Mouse (Mus musculus) neural tube, embryonic 13.5 days (tissue): Measurements from ENCODE around the gene Acpp. TPM values are rescaled to one million over a fixed set of nuclear protein-coding genes. Genes with fewer than 3 reads are reported as not detected.
A peak's percentile ranks its signal among the peaks of the same experiment; 100 is the strongest.
"Not testable (repeated sequence)": the region's sequence is repeated elsewhere in the genome, so short reads cannot be mapped to it uniquely, and the experiment has no call there.

Experiments used
- ATAC-seq: fragments of 200-750 bp; cut with Nextera tagmentation; 2 replicates; pipeline ENCODE4 v1.8.0; 2017; ENCODE audit warnings: low read depth, mild to moderate bottlenecking, moderate TSS enrichment, moderate library complexity
- H3K27ac ChIP-seq: fragments of 300-500 bp; sonication (generic); replicated peaks from 2 replicates; pipeline ENCODE4 v1.5.1; 2015; ENCODE audit warnings: moderate library complexity, mild to moderate bottlenecking, inconsistent platforms
- H3K27me3 ChIP-seq: fragments of 300-500 bp; sonication (generic); 2 replicates; pipeline ENCODE4 v1.6.1; 2015; ENCODE audit warnings: mild to moderate bottlenecking, inconsistent platforms
- H3K36me3 ChIP-seq: fragments of 300-500 bp; sonication (generic); 2 replicates; pipeline ENCODE4 v1.6.1; 2015; ENCODE audit warnings: mild to moderate bottlenecking, inconsistent platforms
- H3K4me1 ChIP-seq: fragments of 300-500 bp; sonication (generic); replicated peaks from 2 replicates; pipeline ENCODE4 v1.6.1; 2015; ENCODE audit warnings: inconsistent platforms
- H3K4me2 ChIP-seq: fragments of 300-500 bp; sonication (generic); 2 replicates; pipeline ENCODE4 v1.6.1; 2015; ENCODE audit warnings: inconsistent platforms, mild to moderate bottlenecking, moderate library complexity
- H3K4me3 ChIP-seq: fragments of 300-500 bp; sonication (generic); 2 replicates; pipeline ENCODE4 v1.5.1; 2015; ENCODE audit warnings: mild to moderate bottlenecking, inconsistent platforms
- H3K9ac ChIP-seq: fragments of 300-500 bp; sonication (generic); 2 replicates; pipeline ENCODE4 v1.6.1; 2015; ENCODE audit warnings: moderate library complexity, mild to moderate bottlenecking, inconsistent platforms
- H3K9me3 ChIP-seq: fragments of 300-500 bp; sonication (generic); 2 replicates; pipeline ENCODE4 v1.6.1; 2016; ENCODE audit warnings: inconsistent platforms
- WGBS: fragments of 180-500 bp; shearing (Covaris S2); methylation state at CpG from one replicate; pipeline ENCODE4 v1.1.7; 2015; 5-methylcytosine and 5-hydroxymethylcytosine counted together
- polyA plus RNA-seq: library from polyadenylated mRNA; unstranded; fragments of >200 nt; fragmentation: Nextera tagmentation; extraction: Ambion mirVana; gene quantifications from 2 replicates; pipeline ENCODE4 v1.2.1, GENCODE M21; 2015

Gene Acpp
- polyA plus RNA-seq = 0.33 and 0.46 TPM in 2 replicates

DNA sequence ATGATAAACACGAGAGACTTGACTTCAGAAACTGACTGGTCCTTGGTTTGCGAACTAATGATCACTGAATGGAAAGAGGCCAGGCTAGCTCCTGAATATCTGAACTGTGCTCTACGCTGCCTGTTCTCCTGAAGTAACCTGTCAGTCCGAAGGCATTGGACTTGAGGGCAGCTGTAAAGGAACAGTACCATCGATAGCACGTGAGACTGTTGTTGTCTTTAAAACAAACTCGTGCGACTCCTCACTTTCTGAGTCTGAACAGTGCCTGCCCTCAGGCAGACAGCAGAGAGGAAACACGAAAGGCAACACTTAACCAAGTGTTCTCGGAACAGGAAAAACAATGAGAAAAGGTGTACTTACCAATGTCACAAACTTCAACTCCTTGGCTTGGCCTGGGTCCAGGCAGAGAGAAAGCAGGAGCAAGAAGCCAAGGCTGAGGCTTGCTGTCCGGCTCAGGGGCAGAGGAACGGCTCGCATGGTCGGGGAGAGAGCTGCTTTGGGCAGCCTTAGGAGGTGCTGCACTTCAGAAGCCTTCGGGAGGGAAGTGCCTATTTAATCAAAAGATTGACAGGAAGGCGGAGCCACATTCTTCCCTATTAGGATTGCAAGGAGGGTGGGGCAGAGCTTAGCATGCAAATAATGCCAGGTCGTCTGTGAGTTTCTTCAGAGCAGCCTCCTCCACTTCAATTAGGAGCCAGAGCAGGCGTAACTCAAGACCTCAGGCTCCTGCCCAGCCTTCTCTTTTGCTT, at the start of gene Acpp:
Gene Acpp, minus strand, starts transcription at position 566 of the 749 bp plus-strand sequence.
- Histone ChIP-seq H3K36me3 (no peaks in the 10 kb centered on the region), H3K27ac (no peak within 1 kb of the TSS), H3K27me3 (no peaks in the 10 kb centered on the region; the same call in 1 of the 2 replicates), H3K4me1 (peaks cover 9% of the 10 kb centered on the region; the same call in 1 of the 2 replicates), H3K9ac (peak within 1 kb of the TSS; percentile 38; the same call in 1 of the 2 replicates), H3K4me3 (peak within 1 kb of the TSS; percentile 6; the same call in 1 of the 2 replicates), H3K4me2 (peak within 1 kb of the TSS; percentile 47), H3K9me3 (no peaks in the 10 kb centered on the region)
- no peak for ATAC-seq
- WGBS = 29% methylated on average over 18 of the region's 18 CpGs

DNA sequence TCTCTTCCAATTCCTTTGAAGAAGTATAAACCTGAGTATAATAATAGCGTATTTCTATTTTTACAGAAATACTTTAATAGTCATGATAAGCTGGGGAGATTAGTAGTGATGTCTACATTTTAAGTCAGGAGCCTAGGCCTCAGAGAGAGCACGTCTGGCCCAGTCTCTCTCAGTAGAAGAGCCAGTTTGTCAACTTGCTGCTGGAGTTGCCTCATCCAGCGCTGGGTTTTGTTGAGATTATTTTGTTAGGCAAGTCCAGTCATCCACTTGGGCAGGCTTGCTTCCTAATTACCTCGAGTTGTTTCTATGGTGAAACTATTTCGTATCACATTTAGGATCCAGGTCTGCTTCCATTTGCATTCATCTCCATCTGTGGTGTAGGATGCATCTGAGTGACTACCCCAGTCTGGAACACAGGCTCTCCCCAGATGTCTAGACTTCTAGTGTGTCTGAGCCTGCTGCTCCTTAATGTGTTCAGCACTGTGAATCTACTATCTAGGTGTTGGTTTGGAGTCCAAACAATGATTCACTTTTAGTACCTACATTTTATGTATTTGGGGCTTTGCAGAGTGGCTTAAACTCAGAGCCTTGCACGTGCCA, 45.1 kb upstream of the Acpp start:
- H3K4me2 ChIP-seq = no peak overlapping the region
- H3K4me1 ChIP-seq = no peaks in the 10 kb centered on the region
- H3K36me3 ChIP-seq = no peaks in the 10 kb centered on the region
- WGBS = 87% methylated on average over 6 of the region's 6 CpGs
- no peaks in the 10 kb centered on the region for H3K27me3 ChIP-seq
- H3K27ac ChIP-seq = no peak overlapping the region
- H3K9ac ChIP-seq = no peak overlapping the region
- no peaks in the 10 kb centered on the region for H3K9me3 ChIP-seq
- no peak overlapping the region for H3K4me3 ChIP-seq
- ATAC-seq = no peak

DNA sequence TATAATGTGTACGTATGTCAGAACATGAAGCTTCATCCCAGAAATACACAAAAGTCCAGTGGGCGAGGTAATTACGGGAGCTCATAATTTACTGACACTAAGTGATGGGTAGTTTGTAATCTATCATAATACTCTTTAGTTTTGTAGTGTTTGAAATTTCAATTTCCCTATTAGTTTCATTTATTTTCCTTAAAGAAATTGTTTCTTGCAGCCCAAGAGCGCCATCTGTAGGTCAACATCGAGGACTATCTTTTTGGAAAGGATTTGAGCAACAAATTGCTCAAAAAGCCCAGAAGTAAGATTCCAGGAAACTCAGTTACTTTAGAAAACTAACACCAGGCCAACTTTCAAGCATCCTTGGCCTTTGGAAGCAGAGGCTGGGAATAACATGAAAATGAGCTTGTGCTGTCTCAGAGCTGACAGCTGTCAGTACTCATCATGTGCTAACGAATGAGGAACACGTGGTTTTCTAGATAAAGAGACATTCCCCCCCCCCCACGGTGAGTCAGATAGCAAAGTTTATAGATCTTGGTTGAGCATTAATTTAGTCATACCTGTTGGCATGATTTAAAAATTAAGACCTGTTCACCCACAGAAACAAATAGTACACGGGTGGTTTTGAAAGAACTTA, 42.1 kb upstream of the Acpp start:
- no peak for ATAC-seq
- no peak overlapping the region for H3K9ac ChIP-seq
- H3K27ac ChIP-seq = no peak overlapping the region
- no peaks in the 10 kb centered on the region for H3K4me1 ChIP-seq
- H3K4me3 ChIP-seq = no peak overlapping the region
- WGBS = 65% methylated on average over 9 of the region's 9 CpGs
- H3K9me3 ChIP-seq = no peaks in the 10 kb centered on the region
- H3K27me3 ChIP-seq = no peaks in the 10 kb centered on the region
- no peak overlapping the region for H3K4me2 ChIP-seq
- no peaks in the 10 kb centered on the region for H3K36me3 ChIP-seq

DNA sequence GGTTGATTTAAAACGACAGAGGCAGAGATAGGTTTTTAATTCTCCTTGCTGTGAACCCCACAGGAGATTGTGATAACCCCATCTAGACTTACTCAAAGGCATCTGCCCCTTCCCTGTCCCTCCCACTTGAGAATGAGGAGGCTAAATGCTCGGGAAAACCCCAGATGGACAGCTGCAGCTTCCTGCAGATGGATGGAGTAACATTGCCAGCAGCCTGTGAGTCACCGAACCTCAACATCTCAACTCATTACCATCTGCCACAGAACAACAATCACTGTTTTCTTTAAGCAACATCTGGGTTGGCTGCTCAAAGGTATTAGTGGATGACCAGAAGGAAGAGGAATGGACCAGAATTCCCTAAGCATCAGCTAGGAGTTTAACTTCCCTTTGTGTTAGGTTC, 38.0 kb upstream of the Acpp start:
- no peak overlapping the region for H3K4me2 ChIP-seq
- no peaks in the 10 kb centered on the region for H3K9me3 ChIP-seq
- H3K9ac ChIP-seq = no peak overlapping the region
- no peak overlapping the region for H3K4me3 ChIP-seq
- H3K27me3 ChIP-seq = no peaks in the 10 kb centered on the region
- H3K27ac ChIP-seq = no peak overlapping the region
- no peaks in the 10 kb centered on the region for H3K4me1 ChIP-seq
- no peak for ATAC-seq
- 51% methylated on average over 3 of the region's 3 CpGs for WGBS
- H3K36me3 ChIP-seq = no peaks in the 10 kb centered on the region

DNA sequence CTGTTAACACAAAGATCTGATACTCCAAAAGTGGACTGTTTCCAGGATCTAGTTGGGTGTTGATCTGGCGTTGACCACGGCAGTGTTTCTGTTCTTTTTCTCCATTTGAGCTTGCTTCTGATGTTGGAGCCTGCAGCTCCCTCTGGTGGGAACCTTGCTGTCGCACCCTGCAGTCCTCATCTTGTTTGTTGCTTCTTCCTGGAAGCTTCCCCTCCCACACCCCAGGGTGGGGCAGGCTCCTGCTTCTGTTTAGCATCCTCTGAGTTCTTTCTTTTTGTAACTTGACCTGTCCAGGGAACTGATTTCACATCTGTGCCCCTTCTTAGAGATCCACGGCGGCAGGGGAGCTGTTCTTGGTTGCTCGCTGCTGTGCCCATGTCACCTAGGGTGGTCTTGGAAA, 35.7 kb upstream of the Acpp start:
- no peaks in the 10 kb centered on the region for H3K36me3 ChIP-seq
- no peak overlapping the region for H3K27ac ChIP-seq
- H3K4me3 ChIP-seq = no peak overlapping the region
- H3K9me3 ChIP-seq = no peaks in the 10 kb centered on the region
- H3K4me2 ChIP-seq = no peak overlapping the region
- H3K27me3 ChIP-seq = no peaks in the 10 kb centered on the region
- H3K9ac ChIP-seq = no peak overlapping the region
- 26% methylated on average over 6 of the region's 6 CpGs for WGBS
- no peak for ATAC-seq
- no peaks in the 10 kb centered on the region for H3K4me1 ChIP-seq

DNA sequence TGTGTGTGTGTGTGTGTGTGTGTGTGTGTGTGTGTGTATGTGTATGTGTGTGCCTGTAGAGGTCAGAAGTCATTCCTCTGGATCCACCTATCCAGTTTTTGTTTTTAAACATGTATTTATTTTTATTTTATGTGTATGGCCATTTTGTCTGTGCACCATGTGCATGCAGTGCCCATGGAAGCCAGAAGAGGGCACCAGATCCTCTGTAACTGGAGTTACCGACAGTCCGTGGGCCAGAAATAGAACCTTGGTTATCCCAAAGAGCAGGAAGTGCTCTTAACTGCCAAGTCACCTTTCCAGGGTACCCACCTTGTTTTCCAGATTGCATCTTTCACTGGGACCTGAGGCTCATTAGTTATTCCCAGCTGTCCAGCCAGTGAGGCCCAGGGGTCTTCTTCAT, 29.4 kb upstream of the Acpp start:
- H3K36me3 ChIP-seq = no peaks in the 10 kb centered on the region
- no peak overlapping the region for H3K27ac ChIP-seq
- ATAC-seq = no peak
- WGBS = 83% methylated on average over 2 of the region's 2 CpGs
- H3K27me3 ChIP-seq = no peaks in the 10 kb centered on the region
- H3K4me2 ChIP-seq = no peak overlapping the region
- no peaks in the 10 kb centered on the region for H3K4me1 ChIP-seq
- H3K9me3 ChIP-seq = peaks cover 7% of the 10 kb centered on the region; the same call in 1 of the 2 replicates
- no peak overlapping the region for H3K9ac ChIP-seq
- no peak overlapping the region for H3K4me3 ChIP-seq

DNA sequence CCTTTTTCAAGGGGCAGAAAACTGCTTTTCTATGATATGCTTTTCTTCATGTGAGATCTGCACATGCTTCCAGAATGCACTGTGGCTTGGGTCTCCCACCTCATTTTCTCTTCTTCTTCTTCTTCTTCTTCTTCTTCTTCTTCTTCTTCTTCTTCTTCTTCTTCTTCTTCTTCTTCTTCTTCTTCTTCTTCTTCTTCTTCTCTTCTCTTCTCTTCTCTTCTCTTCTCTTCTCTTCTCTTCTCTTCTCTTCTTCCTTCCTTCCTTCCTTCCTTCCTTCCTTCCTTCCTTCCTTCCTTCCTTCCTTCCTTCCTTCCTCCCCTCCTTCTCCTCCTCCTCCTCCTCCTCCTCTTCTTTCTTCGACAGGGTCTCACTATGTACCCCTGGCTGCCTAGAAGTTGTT, 24.4 kb upstream of the Acpp start:
- 100% methylated on average over 1 of the region's 1 CpGs for WGBS
- not testable (repeated sequence) for ATAC-seq, H3K9me3 ChIP-seq, H3K27ac ChIP-seq, H3K27me3 ChIP-seq, H3K9ac ChIP-seq, H3K36me3 ChIP-seq, H3K4me1 ChIP-seq, H3K4me3 ChIP-seq, H3K4me2 ChIP-seq

DNA sequence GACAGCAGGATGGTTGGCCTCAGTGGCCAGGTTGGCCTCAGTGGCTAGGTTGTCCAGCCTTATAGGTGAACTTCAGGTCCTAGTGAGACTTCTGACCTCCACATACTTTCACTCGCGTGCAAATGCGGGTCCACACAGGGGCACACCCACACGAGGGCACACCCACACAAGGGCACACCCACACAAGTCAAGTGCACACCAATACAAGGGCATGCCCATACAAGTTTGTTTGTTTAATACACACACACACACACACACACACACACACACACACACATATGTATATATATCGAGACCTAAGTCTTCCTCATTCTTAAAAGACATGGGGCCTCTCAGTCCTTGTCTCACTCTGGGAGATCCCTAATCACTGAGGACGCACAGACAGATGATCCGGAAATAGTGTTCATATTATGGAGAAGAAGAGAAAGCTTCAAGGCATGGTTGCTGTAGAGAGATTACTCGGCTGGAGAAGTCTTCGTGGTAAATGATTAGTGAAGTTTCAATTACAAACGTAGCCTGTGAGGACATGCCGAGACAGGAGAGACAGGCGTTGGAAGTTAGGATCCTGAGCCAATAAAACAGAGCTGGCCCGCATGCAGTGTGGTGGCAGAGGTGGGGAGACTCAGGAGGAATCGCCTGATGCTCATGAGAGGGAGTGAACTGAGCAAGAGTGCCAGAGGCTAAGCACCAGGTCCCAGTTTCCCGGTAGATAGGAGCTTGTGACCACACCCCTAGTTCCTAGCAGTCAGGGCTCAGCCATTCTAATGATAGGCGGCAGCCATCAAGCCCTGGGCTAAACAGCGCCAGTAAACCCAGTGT, 23.7 kb upstream of the Acpp start:
- ATAC-seq = no peak
- Histone ChIP-seq H3K27ac (no peak overlapping the region), H3K36me3 (no peaks in the 10 kb centered on the region), H3K27me3 (no peaks in the 10 kb centered on the region), H3K9me3 (peaks cover 7% of the 10 kb centered on the region; the same call in 1 of the 2 replicates), H3K4me3 (no peak overlapping the region), H3K9ac (no peak overlapping the region), H3K4me2 (no peak overlapping the region), H3K4me1 (no peaks in the 10 kb centered on the region)
- 75% methylated on average over 17 of the region's 17 CpGs for WGBS

DNA sequence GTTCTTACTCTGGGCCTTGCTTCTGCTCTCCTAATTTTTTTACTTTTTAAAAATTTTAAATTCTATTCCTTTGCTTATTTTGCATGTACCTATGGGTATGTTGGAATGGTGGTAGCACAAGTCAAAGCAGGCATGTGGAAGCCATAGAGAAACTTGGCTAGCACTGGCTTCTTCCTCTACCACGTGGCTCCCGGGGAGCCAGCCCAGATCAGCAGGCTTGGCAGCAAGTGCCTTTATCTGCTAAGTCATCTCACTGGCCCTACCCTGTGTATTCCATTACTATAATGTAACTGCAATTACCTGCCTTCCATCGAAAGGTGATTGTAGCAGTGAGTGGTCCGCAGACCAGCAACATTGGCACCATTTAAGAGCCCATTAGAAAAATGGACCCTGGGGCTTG, 22.8 kb upstream of the Acpp start:
- no peaks in the 10 kb centered on the region for H3K27me3 ChIP-seq
- H3K4me3 ChIP-seq = no peak overlapping the region
- 88% methylated on average over 4 of the region's 4 CpGs for WGBS
- no peak overlapping the region for H3K4me2 ChIP-seq
- H3K9me3 ChIP-seq = peaks cover 7% of the 10 kb centered on the region; the same call in 1 of the 2 replicates
- no peak overlapping the region for H3K27ac ChIP-seq
- ATAC-seq = no peak
- H3K4me1 ChIP-seq = no peaks in the 10 kb centered on the region
- H3K36me3 ChIP-seq = no peaks in the 10 kb centered on the region
- no peak overlapping the region for H3K9ac ChIP-seq

DNA sequence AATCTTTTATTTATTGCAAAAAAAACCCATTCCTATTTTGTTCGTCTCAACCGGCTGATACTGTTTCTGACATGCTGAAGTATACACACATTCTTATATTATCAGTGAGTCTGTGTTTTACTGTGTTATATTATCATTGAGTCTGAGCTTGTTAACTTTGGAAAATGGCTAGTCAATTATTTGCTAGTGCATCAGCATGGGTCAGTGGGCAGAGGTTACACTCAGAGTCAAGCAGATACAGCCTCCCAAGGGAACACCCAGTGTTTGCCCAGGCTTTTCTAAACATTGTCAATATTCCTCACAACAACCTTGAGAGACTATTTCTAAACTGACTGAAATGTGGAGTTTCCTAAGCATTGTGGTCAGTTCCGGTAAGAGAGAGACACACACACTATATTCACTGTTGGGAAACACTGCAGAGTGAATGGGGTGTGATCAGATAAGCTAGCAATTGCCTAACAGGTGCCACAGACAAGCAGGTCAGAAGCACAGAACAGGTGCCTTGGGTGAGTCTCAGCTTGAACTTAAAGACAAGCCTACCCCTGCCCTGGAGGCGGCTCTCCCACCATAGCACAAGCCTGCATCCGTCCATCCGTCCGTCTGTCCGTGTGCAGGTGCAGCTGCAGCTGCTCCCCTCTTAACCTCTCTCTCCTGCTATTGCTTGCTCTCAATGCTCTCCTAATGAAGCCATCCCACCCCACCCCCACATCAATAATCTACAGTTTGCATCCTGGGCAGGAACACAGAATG, 18.1 kb upstream of the Acpp start:
- Histone ChIP-seq H3K4me3 (no peak overlapping the region), H3K9ac (no peak overlapping the region), H3K36me3 (no peaks in the 10 kb centered on the region), H3K9me3 (no peaks in the 10 kb centered on the region), H3K27ac (no peak overlapping the region), H3K4me1 (no peaks in the 10 kb centered on the region), H3K4me2 (no peak overlapping the region), H3K27me3 (no peaks in the 10 kb centered on the region)
- no peak for ATAC-seq
- WGBS = 73% methylated on average over 8 of the region's 8 CpGs

DNA sequence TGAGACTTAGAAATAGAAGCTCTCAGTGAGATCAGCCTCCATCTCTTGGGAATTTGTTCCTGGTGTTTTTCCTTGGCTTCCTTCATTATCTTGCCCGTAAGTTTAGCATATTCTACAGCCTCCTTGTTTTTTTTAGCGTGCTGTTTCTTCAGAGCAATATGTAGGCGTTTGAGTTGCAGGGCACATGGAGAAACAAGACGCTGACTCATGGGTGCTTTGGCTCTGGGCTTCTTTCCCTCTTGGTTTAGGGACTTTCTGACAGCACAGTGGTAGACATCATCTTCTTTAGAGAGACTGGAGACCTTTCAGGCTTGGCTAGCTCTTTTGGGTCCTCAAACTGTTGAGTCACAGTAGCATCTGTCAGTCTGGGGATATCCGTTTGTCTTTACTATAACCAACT, 6.6 kb upstream of the Acpp start:
- Histone ChIP-seq H3K9me3 (no peaks in the 10 kb centered on the region), H3K4me1 (no peaks in the 10 kb centered on the region), H3K27ac (no peak overlapping the region), H3K9ac (no peak overlapping the region), H3K4me2 (no peak overlapping the region), H3K36me3 (no peaks in the 10 kb centered on the region), H3K27me3 (no peaks in the 10 kb centered on the region), H3K4me3 (no peak overlapping the region)
- ATAC-seq = no peak
- 89% methylated on average over 5 of the region's 5 CpGs for WGBS
